11 mouse cellular contexts compared by ENCODE assay signal in genomic region chr2:131906846-131907245, GRCm38 (mm10). TPM values are rescaled to one million over a fixed set of nuclear protein-coding genes. Genes with fewer than 3 reads are reported as not detected.
DNase-seq lines count a peak whose midpoint lies in the region.
"Had no signal": no experiment of that assay in that cellular context is flagged by ENCODE, and none has a peak within 500 bp of the region (broad histone marks: within the 10 kb centered on the region; RNA-seq: fewer than 3 reads in every experiment).

No protein-coding gene starts in this region.

- peak; percentile 67 to 79 for DNase-seq in cerebellum, postnatal 10 days
- DNase-seq in cerebellum, adult 11 months = no peak
- peak; percentile 64 for DNase-seq in left cerebral cortex, postnatal 4 days
- no peak for DNase-seq in left cerebral cortex, adult 18-20 months (ENCODE audit: low spot score in 2 of 2)
- peak; percentile 33 for DNase-seq in adrenal gland, adult 8-10 months
- DNase-seq in kidney, adult 9 months = peak; percentile 68
- DNase-seq in embryo, embryonic 10 days (ENCODE audit: low spot score) = no peak
- DNase-seq in thymus, adult 18-20 months = no peak

- intact Hi-C loops in left cerebral cortex, postnatal 4 days (cut with DNase I) = no loop called here

RNA-seq across cellular contexts. Expression of gene Prnp, which starts 2.9 kb away (rescaled TPM):
- total RNA-seq in left cerebral cortex, postnatal 4 days (2021) = 100 to 1,000 TPM; 227 to 254 TPM
- total RNA-seq in left cerebral cortex, adult 18-20 months (2021) = 100 to 1,000 TPM; 867 to 903 TPM
- total RNA-seq in adrenal gland, adult 8-10 months (2022) = 100 to 1,000 TPM in 3 of 4 experiments, 10 to 100 TPM in 1; 98.3 to 196 (median 146) TPM

RNA-seq across cellular contexts. Expression of gene Prn, which starts 2.9 kb away (rescaled TPM):
- 1 to 10 TPM in 1 of 2 experiments, not detected in 1; 1.1 TPM for total RNA-seq in left cerebral cortex, postnatal 4 days (2021)
- not detected for total RNA-seq in left cerebral cortex, adult 18-20 months (2021)
- not detected for total RNA-seq in adrenal gland, adult 8-10 months (2022)
- total RNA-seq: ES-E14; layer of hippocampus, adult 18-20 months had no signal

RNA-seq across cellular contexts. Expression of gene Prnd, which starts 43.8 kb away (rescaled TPM):
- total RNA-seq in left cerebral cortex, postnatal 4 days (2021) = 10 to 100 TPM in 1 of 2 experiments, 1 to 10 TPM in 1; 8.1 to 10.0 TPM
- not detected for total RNA-seq in left cerebral cortex, adult 18-20 months (2021)
- total RNA-seq in adrenal gland, adult 8-10 months (2022) = 1 to 10 TPM in 1 of 4 experiments, under 1 TPM in 3; 0.29 to 1.1 (median 0.62) TPM
- total RNA-seq: layer of hippocampus, adult 18-20 months had no signal

RNA-seq across cellular contexts. Expression of gene Erv3, which starts 47.3 kb away (rescaled TPM):
- not detected for total RNA-seq in left cerebral cortex, postnatal 4 days (2021)
- under 1 TPM; 0.09 to 0.23 TPM for total RNA-seq in left cerebral cortex, adult 18-20 months (2021)
- total RNA-seq in adrenal gland, adult 8-10 months (2022) = not detected
- total RNA-seq: ES-E14; heart, postnatal 36 days had no signal

Comparison
In these comparisons a context has a peak if more than half of its experiments do, and no peak if none do; other contexts are left out.
1. DNase-seq: peak in cerebellum, postnatal 10 days (2 of 2), left cerebral cortex, postnatal 4 days (single experiment), adrenal gland, adult 8-10 months (single experiment) and kidney, adult 9 months (single experiment); none in cerebellum, adult 11 months (single experiment), left cerebral cortex, adult 18-20 months (0 of 2), embryo, embryonic 10 days (single experiment) and thymus, adult 18-20 months (0 of 2).
2. RNA of gene Prnd, which starts 43.8 kb away (total RNA-seq): 8.1 to 10.0 TPM in left cerebral cortex, postnatal 4 days; 0.29 to 1.1 TPM in adrenal gland, adult 8-10 months and not detected in left cerebral cortex, adult 18-20 months; every median in the first group is over 4 times any median in the second.